Mouse (Mus musculus) bone marrow, adult 2 months (tissue): ENCODE data around the gene Tmub2. TPM values are rescaled to one million over a fixed set of nuclear protein-coding genes. Genes with fewer than 3 reads are reported as not detected.

Source experiments
- H3K27ac ChIP-seq: fragments of 200-500 bp; 2 replicates; pipeline ENCODE4 v1.5.1; 2012; ENCODE audit warnings: low read depth, mild to moderate bottlenecking, control low read depth, inconsistent platforms, low read length; ENCODE audit not compliant: control insufficient read depth, poor library complexity, insufficient read depth
- H3K4me1 ChIP-seq: fragments of 200-500 bp; 2 replicates; pipeline ENCODE4 v1.6.1; 2011; ENCODE audit warnings: low read length; ENCODE audit not compliant: control insufficient read depth, insufficient read depth
- H3K4me3 ChIP-seq: fragments of 200-500 bp; replicated peaks from 2 replicates; pipeline ENCODE3; 2011; ENCODE audit warnings: mild to moderate bottlenecking, low read depth, low read length, control low read depth; ENCODE audit not compliant: control insufficient read depth
- CTCF ChIP-seq: fragments of 200-500 bp; IDR thresholded peaks from 2 replicates; pipeline ENCODE4 v1.5.1; 2011; ENCODE audit warnings: low read length, control low read depth; ENCODE audit not compliant: control insufficient read depth, insufficient read depth
- POLR2A ChIP-seq: fragments of 200-500 bp; IDR thresholded peaks from 2 replicates; pipeline ENCODE4 v1.6.1; 2011; ENCODE audit warnings: low read depth, mild to moderate bottlenecking, control low read depth, low read length, borderline replicate concordance; ENCODE audit not compliant: control insufficient read depth
- WGBS: fragments of 180-500 bp; shearing (Covaris S2); methylation state at CpG from one replicate; pipeline ENCODE4 v1.1.7; 2018; 5-methylcytosine and 5-hydroxymethylcytosine counted together
- polyA plus RNA-seq: library from polyadenylated mRNA; stranded (reverse); fragments of >200 nt; gene quantifications from 2 replicates; pipeline ENCODE4 v1.2.4, GENCODE M21; 2011; ENCODE audit warnings: low replicate concordance; ENCODE audit not compliant: missing spikeins, insufficient read depth, insufficient read length

The Tmub2 gene
- polyA plus RNA-seq, 1 experiment: 36.9 TPM

GRCm38 (mm10) chr11:102312586-102312985 is 27.9 kb downstream of the Tmub2 start:
- H3K4me1 ChIP-seq: peaks cover 3% of the 10 kb centered on the region; the same call in 1 of the 2 replicates
- 0 out of 2 replicates have a peak overlapping the region, but pooled peaks have one; percentile 40 for H3K27ac ChIP-seq
- TF ChIP-seq CTCF (no peak), POLR2A (no peak)
- no peak overlapping the region for H3K4me3 ChIP-seq
- 74% methylated on average over 6 of the region's 6 CpGs for WGBS

GRCm38 (mm10) chr11:102314321-102314720 is 29.6 kb downstream of the Tmub2 start:
- Histone ChIP-seq H3K4me3 (no peak overlapping the region), H3K4me1 (peaks cover 3% of the 10 kb centered on the region; the same call in 1 of the 2 replicates), H3K27ac (no peak overlapping the region)
- no peak for TF ChIP-seq CTCF
- no peak for TF ChIP-seq POLR2A
- 80% methylated on average over 12 of the region's 12 CpGs for WGBS

GRCm38 (mm10) chr11:102315690-102316571 is 31.2 kb downstream of the Tmub2 start:
- TF ChIP-seq POLR2A (no peak), CTCF (no peak)
- Histone ChIP-seq H3K4me3 (peak overlapping the region; percentile 75), H3K27ac (peak overlapping the region; percentile 54), H3K4me1 (peaks cover 5% of the 10 kb centered on the region)
- 13% methylated on average over 14 of the region's 14 CpGs for WGBS

DNA sequence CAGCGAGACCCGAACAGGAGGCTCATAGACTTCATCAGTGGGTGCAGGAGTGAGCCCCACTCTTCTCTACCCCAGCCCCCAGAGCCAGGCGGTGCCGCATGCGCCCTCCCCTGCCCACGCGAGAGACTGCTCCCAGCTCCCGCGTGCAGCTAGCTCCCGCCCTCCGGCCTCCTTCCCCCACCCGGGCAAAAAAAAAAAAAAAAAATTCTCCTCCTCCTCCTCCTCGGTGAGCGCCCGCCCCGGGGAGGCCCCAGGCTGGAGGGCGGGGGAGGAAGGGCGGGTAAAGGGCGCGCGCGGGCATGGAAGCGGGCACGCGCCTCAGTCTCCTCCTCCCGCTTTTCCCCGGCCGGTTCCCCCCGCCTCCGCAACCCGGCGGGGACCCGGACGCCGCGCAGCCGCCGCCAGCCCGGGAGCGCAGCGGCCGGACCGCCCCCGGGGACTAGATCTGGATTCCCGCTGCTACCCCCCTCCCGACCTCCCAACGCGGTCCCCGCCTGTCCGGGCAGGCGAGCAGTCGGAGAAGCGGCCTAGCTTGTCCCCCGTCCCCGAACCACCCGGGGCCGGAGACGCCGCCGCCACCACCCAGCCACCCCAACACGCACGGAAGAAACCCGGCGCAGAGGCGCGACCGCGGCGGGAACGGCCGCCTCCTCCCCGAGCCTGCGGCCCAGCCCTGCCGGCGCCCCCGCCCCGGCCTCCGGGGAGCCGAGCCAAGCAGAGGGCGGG is 32.0 kb downstream of the Tmub2 start:
- WGBS: 1% methylated on average over 71 of the region's 80 CpGs
- peak overlapping the region; percentile 87 for H3K4me3 ChIP-seq
- peaks cover 5% of the 10 kb centered on the region for H3K4me1 ChIP-seq
- peak; percentile 70; the same call in 1 of the 2 replicates for TF ChIP-seq POLR2A
- no peak for TF ChIP-seq CTCF
- peak overlapping the region; percentile 99 for H3K27ac ChIP-seq

DNA sequence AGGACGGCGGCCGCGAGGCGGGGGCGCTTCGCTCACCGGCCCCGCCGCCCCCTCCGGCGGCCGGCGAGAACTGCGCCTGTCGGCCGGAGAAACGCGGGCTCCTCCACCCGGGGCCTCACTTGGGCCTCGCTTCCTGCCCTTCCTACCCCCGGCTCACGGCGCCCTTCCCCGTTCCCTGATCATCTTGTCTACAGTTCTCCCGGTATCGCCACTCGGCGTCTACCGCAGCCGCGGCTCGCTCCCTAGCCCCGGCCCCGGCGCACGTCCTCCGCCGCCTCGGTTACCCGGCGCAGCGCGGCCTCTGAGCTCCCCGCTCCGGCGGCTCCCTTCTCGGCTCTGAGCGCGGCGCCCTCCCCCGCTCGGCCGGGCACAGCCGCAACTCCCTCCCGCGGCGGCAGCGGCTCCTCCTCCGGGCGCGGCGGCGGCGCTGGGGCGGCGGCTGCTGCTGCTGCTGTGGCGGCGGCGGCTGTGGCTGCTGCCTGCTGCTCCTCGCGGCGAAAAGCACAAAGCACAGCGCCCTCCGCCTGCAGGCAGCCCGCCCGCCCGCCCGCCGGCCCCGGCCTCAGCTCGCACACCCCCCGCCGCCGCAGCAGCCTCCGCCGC is 32.7 kb downstream of the Tmub2 start:
- H3K27ac ChIP-seq: peak overlapping the region; percentile 99
- H3K4me1 ChIP-seq: peaks cover 5% of the 10 kb centered on the region
- under 1% methylated on average over 86 of the region's 87 CpGs for WGBS
- H3K4me3 ChIP-seq: peak overlapping the region; percentile 89
- TF ChIP-seq POLR2A (no peak), CTCF (no peak)

- under 1% methylated on average over 53 of the region's 77 CpGs for WGBS
- peak overlapping the region; percentile 89 for H3K4me3 ChIP-seq
- peaks cover 5% of the 10 kb centered on the region for H3K4me1 ChIP-seq
- peak overlapping the region; percentile 97 for H3K27ac ChIP-seq
- no peak for TF ChIP-seq CTCF
- TF ChIP-seq POLR2A: peak; percentile 39; the same call in 1 of the 2 replicates
Observed at GRCm38 (mm10) chr11:102317901-102318575, 33.3 kb downstream of the Tmub2 start.

DNA sequence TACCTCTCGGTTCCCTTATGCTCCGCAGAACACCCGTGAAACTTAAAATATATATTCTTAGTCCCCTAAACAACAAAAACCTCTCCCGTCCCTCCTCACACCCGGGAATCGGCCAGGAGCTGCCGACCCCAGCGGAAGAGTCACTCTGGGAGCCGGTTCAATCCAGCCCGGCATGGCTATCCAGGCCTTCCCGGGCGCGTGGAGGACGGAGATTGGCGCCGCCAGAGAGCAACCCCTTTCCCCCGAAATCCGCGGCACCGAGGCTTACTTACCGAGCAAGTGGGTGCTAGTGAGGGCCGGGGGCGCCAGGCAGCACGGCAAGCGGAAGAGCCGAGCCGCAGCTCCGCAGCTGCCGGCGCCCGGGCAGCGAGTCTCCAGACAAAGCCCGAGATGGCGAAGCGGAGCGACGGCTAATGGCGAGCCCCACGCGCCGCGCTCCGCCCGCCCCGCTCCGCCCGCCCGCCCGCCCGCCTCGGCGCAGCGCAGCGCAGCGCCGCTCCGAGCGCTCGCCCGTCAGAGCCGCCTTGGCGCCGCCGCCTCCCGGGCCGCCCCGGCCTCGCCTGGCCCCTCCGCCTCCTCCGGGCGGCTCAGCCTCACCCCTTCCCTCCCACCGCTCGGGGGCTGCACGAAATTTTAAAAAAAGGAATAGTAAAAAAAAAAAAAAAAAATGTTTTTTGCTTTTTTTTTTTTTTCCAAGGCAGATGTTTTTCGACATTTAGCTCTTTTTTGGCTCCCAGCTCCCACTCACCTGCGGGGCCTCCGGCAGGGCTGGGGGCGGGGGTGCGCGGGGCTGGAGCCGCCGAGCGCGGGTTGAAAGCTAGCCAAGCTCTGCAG is 34.1 kb downstream of the Tmub2 start:
- TF ChIP-seq POLR2A: peak; percentile 53; the same call in 1 of the 2 replicates
- no peak for TF ChIP-seq CTCF
- H3K4me1 ChIP-seq: peaks cover 5% of the 10 kb centered on the region
- under 1% methylated on average over 84 of the region's 84 CpGs for WGBS

More for the DNA sequence above, 34.1 kb downstream of the Tmub2 start:
- H3K4me3 ChIP-seq: peak overlapping the region; percentile 89
- peak overlapping the region; percentile 97 for H3K27ac ChIP-seq
